Mouse (Mus musculus): Measurements from ENCODE around the gene Lin52.

DNA sequence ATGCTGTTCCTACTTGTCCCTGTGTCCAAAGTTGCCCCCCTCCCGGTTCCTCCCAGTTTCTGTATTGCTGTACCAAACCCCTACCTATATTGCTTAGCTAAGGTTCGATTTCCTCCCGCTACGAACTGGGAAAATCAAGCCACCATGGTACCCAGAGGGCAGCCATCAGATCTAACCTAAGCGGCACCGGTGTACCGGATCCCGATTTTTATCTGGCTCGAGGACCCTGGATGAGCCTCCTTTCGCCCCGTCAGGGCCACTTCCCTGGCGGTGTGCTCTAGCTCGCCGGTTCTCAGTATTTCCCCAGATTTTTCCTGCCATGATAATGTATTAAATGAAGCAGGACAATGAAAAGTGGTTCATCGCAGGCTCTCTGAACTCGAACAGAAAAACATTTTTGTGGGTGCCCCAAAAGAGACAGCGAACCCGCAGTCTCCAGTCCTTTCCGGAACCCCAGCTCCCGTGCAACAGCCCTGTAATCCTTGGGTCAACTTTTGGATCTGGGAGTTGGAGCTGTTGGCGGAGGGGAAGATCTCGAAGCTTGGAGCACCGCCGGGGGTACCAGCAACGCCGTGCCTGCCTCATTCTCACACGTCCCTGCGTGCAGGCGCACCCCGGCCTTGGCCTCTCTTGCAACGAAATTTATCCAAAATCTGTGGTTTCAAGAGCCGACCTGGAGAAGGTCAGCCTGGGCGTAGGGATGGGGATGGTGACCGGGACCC is 119.6 kb downstream of the Lin52 start:
- no peak for TF ChIP-seq CTCF (IDR thresholded peaks at IDR 0.05; ENCODE audit: borderline replicate concordance, insufficient read depth, low read depth, low read length)
- TF ChIP-seq POLR2A (IDR thresholded peaks at IDR 0.05; ENCODE audit: borderline replicate concordance, insufficient read depth, low read length), result no peak

All from cerebellum, adult 2 months (tissue).